Mouse (Mus musculus) A20 (cell line): ENCODE data around the gene Mras.

Source experiments
- DNase-seq: peaks from one replicate; pipeline ENCODE4 v3.0.0-alpha.2; 2011; ENCODE audit warnings: low read depth, low spot score

Mras gene

DNA sequence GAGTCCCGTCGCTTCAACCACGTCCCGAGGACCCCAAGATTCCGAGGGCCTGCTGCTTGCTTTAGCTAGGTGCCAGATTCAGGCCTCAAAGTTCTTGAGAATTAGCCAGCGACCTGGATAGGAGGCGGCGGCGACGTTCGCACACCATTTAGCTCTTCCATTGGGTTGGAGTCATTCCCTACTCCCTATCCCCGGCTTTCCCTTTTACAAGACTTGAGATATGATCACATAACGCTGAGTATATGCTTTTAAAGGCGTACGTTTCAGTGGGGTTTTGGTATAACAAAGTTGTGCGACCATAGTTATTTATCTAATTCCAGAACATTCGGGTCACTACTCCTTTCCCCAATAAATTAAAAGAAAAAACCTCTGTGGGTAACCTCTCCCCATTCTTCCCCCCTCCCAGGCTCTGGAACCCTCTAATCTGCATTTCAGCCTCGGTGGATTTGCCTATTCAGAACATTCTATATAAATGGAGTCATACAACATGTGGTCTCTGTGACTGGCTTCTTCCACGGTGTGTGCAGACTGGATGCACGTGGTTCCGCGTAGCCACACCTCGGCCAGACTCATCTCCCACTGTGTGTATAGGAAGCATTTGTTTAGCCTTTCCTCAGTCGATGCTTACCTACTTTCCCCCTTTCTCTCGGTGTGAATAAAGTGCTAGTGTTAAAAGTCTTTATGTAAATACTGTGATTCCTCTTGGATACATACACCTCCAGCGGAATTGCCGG, at the start of gene Mras:
TSS of gene Mras (minus strand) at position 351 of the 734 bp plus-strand sequence.
- DNase-seq: no peak

- no peak for DNase-seq
Observed at GRCm38 (mm10) chr9:99485144-99485543, 48.0 kb upstream of the Mras start.

DNA sequence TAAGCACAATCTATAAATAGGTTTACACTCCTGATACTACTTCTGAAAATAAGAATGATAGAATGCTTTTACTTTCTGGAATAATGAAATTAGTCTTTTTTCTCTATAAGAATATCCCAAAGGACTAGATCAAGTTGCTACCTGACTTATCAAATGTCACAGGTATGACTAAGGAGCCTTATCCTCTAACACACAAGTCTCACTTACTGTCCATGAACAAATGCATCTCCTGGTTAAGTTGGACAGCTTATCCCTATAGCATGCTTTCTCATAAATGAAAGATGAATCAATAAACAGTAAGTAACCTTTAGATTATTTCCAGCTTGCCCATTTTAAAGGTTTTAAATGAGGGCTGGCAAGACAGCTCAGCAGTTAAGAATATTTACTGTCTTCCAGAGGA, 47.5 kb upstream of the Mras start:
- no peak for DNase-seq

DNA sequence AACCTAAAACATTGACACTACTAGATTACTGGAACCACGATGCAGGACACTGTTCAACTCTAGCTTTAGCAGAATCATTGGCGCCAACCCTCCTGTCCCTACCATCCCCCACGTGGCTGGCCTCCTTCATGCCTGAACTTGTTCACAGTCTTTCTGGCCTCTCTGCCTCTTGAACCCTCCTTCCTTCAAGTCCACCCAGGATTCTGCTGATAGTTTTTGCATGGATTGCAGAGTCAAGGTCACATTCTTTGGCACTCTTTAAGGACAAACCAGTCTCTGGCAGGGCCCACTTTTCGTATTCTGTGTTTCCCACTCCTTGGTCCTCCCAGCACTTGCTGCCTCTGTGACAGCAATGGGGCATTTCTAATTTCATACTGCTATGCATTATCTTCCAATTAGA, 46.0 kb upstream of the Mras start:
- no peak for DNase-seq

- no peak for DNase-seq
Observed at GRCm38 (mm10) chr9:99480764-99481163, 43.6 kb upstream of the Mras start.

DNA sequence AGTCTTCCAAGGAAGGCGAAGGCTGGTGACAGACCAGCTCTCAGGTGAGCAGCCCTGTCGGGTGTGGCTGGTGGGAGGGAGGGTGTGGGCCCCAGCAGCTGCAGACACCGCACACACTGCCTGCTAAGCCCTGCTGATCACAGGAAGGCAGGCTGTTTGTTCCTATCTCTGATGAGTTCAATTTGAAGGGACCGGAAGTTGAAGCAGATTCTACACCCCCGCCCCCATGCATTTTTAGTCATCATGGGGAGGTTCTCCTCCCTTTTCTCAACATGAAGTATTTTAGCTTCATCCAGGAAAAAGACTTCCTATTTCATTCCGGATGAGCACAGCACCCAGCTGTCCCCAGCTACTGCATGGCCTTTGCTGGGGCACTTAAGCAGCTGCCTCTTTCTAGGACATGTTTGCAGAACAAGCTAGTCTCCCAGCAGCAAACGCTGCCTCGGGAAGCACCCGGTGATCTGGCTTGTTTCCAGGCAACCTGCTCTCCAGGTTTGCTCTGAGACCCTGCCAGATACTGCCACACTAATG, 42.1 kb upstream of the Mras start:
- DNase-seq: peak; percentile 90

DNA sequence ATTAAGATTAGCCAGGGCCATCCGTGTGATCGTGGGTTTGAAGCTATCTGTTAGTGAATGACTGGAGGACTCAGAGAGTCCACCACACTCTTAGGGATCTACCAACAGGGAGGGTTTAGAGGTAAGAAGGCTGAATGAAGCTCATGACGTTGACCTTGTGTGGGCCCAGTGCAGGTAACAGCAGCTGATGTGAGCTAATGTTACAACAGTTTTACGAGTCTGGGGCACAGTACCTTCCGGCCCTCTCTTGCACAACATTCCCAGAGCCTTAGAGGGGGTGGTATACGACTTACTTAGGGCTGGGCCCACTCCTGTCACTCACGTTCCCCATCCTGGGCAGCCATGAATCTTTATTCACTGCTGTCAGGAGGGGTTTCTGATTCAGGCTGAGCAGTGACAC, 34.2 kb upstream of the Mras start:
- DNase-seq: no peak

DNA sequence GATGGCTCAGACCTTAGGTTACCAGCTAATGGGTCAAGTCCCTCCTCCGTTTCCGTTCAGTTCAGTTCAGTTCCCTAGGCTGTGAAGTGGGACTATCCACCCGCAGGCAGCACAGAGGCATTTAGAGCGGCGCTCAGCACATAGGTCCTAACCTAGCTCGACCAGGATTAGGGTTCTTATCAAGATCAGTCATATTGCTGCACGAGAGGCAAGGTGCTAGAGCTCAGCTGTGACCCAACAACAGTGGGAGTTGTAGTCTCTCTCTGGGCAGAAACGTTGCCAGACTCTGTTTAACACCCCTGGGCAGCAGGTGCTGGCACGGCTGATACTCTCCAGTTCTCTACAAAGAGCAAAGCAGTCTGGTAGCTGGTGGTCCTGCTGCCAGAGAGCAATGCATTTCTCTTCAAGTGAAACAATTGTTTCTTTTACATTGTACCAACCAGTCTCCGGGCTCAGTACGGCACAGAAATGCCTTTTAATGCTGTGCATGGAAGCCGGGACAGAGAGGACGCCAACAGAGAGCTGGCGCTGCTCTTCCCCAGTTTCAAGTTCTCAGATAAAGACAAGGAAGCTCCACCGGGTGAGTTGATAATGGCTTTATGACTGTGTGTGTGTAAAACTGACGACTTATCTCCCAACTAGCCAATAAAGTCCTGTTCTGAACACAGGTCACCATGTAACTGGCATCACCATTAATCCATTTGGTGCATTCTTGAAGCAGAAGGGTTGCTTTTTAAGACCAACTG, 33.3 kb upstream of the Mras start:
- DNase-seq: no peak

- DNase-seq: peak; percentile 64
Observed at GRCm38 (mm10) chr9:99469681-99470273, 32.6 kb upstream of the Mras start.

DNA sequence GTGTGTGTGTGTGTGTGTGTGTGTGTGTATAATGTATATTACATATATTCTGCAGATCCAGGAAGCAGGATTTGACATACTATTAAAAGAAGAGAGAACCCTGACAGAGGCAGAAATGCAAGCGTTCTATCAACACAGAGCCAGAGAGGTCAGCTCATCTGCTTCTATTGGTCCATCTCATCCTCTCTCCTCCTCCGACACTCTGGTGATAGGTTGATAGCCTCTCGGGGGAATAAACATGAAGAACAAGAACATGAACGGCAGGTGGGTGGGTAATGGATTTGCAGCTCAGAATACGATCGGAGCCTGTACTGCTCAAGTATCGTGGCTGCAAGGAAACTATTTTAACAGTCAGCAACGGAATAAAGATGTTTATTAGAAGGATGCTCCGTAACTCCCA, 31.4 kb upstream of the Mras start:
- DNase-seq: no peak

- no peak for DNase-seq
Observed at GRCm38 (mm10) chr9:99464876-99465275, 27.7 kb upstream of the Mras start.

GRCm38 (mm10) chr9:99459730-99460129, 22.5 kb upstream of the Mras start:
- no peak for DNase-seq

GRCm38 (mm10) chr9:99458529-99459208, 21.5 kb upstream of the Mras start:
- DNase-seq: peak; percentile 77

- DNase-seq: no peak
Observed at GRCm38 (mm10) chr9:99454211-99454610, 17.0 kb upstream of the Mras start.

GRCm38 (mm10) chr9:99451161-99451560, 14.0 kb upstream of the Mras start, which contains the start of gene Nme9:
TSS of gene Nme9 (plus strand) at chr9:99451475.
- DNase-seq: no peak

DNA sequence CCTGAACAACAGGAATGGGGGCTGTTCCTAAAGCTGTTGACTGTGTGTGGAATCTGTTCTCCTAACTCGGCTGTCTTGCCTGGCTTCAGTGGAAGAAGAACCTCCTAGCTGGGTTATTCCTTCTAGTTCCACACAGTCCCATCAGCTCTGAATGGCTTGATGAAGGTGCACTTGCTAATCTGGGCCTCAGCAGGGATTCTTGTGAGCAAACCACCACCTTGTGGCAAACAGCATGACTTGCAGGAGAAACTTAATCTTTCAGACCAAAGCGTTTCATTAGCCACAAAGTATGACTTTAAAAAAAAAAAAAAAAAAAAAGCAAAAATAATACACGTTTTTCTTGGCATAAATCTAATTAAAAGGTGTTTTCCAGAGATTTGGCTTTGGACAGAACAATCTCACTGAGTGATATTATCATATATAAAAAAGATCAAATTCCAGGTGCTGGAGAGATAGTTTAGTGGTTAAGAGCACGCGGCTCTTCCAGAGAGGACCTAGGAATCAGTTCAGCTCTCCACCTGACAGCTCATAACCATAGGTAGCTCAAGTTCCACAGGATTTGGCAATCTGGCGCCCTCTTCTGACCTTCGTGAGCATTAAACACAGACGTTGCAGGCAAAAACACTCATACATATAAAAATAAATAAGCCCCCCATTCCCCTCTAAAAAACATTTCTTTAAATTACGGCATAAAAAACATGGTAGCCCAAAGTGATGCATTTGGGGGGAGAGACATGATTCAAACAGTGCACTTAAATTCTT, 12.9 kb upstream of the Mras start:
- DNase-seq: peak; percentile 65

DNA sequence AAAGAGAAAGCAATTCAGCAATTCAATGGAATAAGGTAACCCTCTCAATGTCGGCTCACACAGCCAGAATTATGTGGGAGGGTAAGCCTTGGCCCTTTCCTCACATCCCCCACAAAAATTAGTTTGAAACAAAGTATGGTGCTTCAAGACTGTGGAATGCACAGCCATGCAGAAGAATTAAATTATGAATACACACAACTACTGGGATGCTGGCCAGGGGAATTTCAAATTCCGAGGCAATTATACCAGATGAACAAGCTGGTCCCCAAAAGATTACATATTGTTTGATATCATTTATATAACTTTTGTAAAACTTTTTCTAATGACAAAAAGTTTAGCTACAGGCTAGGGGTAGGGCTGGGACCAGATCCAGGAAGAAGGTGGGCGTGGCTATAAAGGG, 10.1 kb upstream of the Mras start:
- no peak for DNase-seq

GRCm38 (mm10) chr9:99446259-99446658, 9.1 kb upstream of the Mras start:
- DNase-seq: no peak

DNA sequence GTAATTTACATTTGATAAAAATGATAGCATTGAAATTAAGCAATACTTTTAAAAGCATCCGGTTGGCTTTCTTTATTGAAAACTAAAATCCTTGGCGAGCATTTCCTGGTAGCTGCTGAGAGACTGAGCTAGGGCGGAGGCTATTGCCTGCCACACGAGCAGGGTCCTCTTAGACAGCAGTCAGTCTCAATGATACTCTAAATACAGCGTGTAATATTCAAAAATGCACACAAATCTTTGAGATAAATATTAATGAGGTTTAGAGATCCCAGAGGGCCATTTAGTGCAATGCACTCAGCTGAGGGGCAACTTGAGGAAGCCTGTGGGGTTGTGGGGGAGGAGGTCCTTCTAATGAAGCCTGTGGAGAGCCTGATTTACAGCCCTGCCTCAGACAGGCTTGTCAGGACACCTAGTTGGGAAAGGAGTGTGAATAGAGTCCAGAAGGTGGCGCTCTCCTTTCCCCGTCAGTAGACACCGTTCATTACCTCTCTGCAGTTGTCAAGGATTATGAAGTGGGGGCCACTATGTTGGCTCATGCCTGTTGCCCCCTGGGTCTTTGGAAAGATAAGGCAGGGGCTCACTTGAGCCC, 7.5 kb upstream of the Mras start:
- peak; percentile 50 for DNase-seq

DNA sequence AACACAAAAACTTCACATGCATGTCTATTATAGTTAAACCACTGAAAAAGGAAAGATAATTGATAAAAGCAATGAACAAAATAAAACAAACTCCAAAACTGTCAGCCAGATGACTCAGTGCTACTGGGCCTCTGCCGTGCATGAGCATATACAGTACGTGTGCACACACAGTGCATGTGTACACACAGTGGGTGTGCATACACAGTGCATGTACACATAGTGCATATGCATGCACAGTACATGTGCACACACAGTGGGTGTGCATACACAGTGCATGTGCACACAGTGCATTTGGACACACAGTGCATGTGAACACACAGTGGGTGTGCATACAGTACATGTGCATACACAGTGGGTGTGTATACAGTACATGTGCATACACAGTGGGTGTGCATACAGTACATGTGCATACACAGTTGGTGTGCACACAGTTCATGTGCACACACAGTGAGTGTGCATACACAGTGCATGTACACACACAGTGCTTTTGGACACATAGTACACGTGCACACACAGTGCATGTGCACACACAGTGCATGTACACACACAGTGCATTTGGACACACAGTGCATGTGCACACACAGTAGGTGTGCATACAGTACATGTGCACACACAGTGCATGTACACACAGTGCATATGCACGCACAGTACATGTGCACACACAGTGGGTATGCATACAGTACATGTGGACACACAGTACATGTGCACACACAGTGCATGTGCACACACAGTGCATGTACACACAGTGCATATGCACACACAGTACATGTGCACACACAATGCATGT, 4.7 kb upstream of the Mras start:
- DNase-seq: no peak
